Mouse (Mus musculus) mouse embryonic stem cell (cell line): ENCODE measurements around the gene 5330417C22Rik.
"Not testable (repeated sequence)": the region's sequence is repeated elsewhere in the genome, so short reads cannot be mapped to it uniquely, and the experiment has no call there.

Source experiments
- in situ Hi-C, 2 experiments: fragments of 300-500 bp; cut with MboI; formaldehyde crosslinking; loops; 1 replicate in 1 of 2; 3 replicates in 1 of 2; pipeline ENCODE4 v1.14.3; 2019 to 2020; ENCODE audit warnings: low sequenced_read_pairs in 2 of 2, low pct_unique_long_range_greater_than_20kb in 1 of 2, mixed read lengths in 1 of 2; ENCODE audit not compliant: unreplicated experiment in 1 of 2

The 5330417C22Rik gene

DNA sequence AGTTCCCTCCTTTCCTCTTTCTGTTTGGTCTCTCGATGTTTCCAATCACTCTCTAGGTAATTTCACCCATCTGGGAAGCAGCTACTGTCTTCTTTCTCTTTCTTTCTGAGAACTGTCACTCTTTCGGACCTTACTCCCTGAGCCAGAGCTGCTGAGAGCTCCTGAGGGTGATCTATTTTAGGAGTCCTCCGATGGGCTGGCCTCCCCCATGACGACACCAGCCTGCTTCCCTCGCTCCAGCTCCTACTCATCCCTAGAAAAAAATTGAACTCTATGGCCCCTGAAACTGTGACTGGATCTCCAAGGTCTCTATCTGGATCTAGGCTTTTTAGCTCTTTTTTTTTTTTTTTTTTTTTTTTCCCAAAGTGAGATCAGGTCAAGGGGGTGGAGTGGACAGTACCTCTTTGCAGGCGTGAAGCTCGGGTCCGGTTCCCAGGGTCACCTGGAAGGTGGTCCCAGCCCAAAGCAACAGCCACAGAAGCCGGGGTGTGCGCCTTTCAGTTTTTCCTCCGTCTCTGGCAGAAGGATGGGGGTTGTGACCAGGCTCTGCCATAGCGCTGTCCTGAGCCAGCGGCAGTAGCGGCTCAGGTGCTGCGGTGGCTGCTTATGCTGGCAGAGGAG is 330 bp downstream of the 5330417C22Rik start:
- in situ Hi-C loops, result no loop called here

DNA sequence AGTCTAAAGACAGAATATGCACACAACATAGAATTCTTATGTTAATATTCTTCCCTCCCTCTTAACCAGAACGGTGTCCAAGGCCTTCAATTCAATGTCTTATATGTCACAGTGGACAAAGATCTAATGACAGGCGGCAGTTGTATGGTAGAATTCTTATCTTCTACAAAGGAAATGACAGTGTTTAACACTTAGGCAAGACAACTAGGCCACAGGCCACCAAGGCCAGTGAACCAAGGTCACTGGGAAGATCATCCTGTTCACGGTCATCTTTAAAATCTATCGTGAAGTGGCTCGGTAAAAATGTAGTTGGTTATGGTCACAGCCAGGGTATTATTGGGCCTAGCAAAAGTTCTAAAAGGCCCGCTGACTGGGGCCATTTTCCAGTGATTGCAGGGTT is 2.4 kb downstream of the 5330417C22Rik start, which contains the start of gene 1700013F07Rik:
Gene 1700013F07Rik (plus strand): TSS at position 200 of the 400 bp plus-strand sequence.
- in situ Hi-C loops, result no loop called here

DNA sequence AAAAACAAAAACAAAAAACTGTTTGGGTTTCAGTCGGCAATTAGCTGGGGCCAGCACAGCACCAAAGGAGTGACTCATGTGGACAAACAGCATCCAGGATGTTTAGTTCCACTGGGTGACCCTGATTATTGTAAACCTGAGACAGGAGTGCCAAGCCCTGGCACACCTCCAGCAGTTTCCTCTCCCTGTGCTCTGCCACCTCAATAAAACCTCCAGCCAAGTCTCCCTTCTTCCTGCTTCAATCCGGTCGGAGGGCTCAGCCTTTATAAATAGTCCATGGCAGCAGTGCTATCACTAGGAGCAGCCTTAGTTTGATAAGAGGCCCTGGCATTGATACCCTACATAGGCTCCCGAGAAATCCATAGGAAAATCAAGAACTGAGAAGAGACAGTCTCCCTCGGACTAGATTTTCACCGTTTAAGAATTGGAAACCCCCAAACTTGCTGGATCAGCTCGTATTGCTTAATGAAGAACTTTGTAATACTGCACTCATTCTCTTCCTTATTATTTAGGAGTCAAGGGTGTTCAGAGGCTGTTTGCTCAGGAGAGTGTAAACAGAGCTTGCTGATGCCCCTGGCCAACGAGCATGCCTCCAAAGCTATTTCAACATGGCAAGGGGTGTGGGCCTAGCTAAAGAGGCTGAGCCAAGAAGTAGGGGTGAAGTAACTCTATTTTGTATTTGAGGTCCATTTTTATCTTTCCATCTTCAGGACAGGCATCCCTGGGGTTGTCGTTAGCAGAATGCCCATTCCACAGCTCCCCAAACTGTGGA is 3.0 kb downstream of the 5330417C22Rik start:
- in situ Hi-C loops, result no loop called here

DNA sequence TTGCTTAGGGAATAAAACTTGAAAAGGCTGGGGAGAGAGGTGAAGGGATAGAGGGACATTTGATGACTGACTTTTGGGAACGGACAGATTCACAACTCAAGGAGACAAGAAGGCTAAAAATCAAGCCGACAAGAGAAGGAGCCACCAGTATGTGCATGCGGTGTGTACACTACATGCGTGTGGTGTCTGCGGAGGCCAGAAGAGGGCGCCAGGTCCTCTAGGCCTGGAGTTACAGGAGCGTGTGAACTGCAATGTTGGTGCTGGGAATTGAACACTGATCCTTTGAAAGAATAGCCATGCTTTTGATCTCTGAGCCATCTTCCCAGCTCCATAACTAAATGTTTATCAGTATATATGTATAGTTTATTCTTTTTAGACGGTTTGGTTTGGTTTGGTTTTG is 7.8 kb downstream of the 5330417C22Rik start:
- in situ Hi-C loops, result no loop called here

DNA sequence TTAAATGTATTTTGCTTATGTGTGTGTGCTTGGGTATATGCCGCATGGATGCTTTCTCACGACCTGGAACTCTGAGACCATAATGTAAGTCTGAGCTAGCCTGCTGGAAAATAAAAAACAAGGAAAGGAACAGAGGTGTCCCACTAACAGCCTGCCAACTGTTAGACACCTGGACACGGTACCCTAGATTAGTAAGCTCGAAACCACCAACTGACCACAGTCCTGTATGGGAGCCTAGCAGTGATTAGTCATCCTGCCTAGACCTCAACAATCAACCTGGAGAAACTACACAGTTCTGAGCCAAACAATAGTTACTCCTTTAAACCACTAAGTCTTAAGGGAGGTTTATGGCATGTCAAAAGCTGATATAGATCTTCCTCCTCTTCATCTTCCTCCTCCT is 12.9 kb downstream of the 5330417C22Rik start:
- in situ Hi-C loops, result no loop called here

DNA sequence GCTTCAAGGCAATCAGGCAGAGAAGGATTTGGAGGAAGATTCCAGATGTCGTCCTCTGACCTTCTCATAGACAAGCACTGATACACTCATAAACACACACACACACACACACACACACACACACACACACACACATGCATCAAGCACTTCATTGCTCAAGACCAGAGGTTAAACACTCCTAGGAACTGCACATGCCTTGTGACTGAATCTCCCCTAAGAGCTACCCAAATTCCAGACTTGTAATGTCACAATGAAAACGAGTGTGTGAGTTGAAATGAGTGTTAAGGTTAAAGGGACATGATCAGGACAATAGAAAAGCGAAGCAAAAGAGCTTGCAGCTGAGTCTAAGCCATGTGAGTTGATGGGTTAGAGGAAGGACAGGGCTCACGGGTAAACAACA is 18.1 kb downstream of the 5330417C22Rik start:
- in situ Hi-C loops, result no loop called here

DNA sequence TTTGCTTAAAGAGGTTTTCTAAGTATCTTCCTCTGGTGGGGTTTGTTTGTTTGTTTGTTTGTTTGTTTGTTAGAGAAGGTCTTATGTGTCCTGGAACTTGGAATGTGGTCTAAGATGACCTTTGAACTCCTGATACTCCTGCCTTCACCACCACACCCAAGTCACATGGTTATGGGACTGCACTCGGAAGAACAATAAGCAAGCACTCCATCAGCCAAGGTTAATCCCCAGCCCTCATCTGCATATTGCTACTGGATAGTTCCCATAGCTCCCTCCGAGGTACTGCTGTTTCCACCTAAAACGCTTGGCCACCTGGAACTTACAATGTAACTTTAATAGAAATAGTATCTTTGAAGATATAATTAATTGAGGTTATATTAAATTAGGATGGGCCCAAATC is 22.9 kb downstream of the 5330417C22Rik start:
- in situ Hi-C loops, result no loop called here

DNA sequence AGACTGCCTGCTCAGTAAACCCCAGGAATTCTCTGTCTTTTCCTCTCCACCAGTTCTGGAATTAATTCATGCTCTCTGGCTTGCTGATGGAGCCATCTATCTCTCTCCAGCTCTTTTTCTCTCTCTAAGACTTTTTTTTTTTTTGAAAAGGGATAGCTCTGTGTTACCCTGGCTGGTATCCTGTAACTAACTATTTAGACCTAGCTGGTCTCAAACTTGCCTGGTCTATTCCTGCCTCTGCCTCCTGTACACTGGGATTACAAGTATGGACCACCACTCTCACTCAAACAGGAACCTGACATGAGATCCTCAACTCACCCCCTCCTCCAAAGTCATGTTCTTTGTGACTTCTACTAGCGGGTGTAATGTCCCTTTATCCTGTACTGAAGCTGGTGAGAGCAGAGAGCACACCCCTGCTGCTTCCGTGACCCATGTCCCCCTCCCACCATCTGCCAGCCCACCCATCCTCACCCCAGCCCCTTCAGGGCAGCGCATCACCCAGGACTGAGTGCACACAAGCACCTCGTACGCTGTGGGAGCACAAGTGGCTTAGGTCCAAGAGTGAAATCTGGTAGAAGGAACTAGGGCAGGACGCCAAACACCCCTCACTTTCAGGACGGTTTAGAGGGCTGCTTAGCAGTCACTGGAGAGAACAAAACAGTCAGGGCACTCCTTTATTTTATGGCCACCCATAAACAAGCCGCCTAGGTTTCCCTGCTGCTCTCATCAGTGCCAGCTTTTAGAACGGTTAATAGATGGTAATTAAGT is 25.4 kb downstream of the 5330417C22Rik start:
- in situ Hi-C loops, result no loop called here

DNA sequence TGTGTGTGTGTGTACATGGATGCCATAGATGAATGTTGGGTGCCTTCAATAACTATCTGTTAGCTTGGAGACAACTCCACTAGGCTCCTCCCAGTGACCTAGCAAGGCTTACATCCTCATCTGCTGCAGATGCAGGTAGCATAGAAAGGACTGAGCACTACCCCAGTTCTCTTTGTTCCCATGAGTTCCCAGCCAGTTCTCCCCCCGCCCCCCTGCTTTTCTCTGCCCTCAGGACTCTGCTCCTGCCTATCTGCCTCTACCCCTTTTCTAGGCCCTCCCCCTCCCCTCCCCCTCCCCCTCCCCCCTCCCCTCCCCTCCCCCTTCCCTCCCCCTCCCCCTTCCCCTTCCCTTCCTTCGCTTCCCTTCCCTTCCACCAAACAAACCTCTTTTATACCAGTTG is 26.2 kb downstream of the 5330417C22Rik start:
- in situ Hi-C loops, result no loop called here

DNA sequence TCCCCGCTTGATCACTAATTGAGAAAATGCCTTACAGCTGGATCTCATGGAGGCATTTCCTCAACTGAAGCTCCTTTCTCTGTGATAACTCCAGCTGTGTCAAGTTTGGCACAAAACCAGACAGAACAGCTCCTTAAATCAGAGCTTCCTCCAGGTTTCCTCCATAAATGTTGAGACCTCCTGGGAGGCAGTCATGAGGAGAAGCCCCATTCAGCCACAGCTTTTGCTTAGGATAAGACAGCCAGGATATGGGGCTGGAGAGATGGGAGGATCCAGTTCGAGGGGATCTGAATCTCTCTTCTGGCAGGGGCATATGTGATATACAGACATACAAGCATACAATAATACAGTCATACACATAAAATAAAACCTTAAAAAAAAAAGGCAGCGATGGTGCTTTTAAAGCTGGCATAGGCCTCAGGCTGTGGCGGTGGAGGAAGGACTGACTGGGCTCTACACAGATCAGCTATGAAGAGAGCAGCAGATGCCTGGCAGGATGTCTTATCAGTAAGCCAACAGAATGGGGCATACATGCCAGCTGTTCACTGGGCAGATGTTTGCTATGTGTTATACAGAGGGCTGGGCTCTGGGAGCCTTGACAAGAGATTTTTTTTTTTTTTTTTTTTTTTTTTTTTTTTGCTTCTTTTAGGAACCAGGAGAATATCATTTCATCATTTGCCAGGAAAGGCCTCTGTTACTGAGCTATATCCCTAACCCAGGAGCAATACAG is 27.4 kb downstream of the 5330417C22Rik start:
- in situ Hi-C loops, result no loop called here

DNA sequence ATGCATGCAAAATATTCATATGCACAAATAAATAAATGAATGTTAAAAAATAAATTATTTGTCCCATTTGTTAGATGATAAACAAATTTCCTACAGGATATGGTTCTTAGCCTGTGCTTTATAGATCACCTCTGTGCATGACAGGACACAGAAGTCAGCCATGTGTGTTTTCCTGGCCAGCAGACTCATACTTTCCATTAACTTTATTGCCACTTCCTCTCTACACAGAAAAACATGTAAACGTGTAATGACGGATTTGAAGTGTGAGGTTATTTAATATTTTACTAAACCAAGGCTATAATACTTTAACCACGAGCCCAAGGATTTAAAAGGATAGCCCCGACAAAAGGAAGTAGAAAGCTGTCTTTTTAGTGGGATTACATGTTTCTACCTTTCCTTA is 32.4 kb downstream of the 5330417C22Rik start:
- in situ Hi-C loops, result no loop called here

DNA sequence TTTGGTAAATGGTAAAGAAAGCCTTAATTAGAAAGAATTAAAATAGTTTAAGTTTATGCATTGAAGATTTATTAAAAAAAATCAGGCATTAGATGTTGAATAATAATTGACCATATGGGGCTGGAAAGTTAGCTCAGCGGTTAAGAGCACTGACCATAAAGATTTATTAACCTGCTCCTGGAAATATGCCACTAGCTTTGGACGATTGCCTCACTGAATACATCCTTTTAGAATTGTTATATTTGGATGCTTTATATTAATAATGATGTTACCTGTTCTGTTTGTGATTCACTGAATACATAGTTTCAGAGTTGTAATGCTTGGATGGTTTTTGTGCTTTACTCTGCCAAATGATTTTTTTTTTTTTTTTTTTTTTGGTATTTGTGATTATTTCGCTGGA is 34.9 kb downstream of the 5330417C22Rik start:
- in situ Hi-C loops, result not testable (repeated sequence)

DNA sequence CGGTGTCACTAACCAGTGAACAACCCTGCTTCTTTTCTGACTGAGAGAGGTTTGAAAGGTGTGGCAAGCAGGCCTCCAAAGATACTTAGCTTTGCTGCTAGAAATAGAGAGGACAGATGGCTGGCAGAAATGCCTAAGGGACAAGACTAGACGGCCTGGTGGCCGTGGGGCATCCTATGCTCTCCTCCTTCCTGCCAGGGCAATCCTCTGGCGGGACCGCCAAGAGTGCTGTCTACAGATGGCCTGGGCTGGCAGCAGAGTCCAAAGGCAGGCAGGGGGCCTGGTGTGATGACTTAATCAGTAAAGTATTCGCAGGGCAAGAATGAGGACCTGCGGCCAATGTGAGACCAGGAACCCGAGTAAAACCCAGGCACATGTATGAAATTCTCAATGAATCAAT is 36.5 kb downstream of the 5330417C22Rik start:
- in situ Hi-C loops, result no loop called here

DNA sequence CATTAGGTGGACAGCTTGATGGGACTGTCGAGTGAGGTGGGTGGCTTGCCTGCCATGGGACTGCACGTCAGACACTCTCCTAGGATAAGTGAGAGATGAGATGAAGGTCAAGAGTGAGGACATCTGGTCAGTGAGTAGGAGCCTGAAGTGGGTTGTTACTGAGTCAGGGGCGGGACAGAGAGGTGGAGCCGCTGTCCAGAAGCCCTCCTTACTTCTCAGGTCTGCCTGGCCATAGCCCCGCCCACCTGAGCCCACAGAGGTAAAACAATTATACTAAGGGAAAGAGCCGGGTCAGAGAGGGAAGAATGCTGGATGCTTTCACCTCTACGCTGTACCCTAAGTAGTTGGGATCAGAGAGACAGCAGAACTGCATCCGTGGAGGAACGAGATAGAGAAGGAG is 38.7 kb downstream of the 5330417C22Rik start:
- in situ Hi-C loops, result no loop called here

DNA sequence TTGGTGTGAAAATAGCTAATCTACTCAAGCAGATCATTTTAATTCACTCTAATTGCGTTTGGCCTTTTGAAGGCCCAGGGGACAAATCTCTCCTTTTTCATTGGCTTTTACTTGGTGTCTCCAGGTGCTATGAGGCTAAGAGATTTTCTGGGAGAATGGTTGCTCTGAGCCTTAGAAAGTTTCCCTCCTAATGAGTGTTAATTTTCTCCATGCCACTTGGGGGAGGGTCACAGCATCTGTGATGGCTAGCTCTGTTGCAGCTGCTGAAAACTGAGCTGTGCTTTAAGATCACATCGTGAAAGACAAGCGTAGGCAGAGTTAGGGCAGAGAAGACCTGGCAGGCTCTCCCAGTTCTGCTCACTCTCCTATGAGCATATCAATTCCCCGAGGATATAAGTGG is 40.9 kb downstream of the 5330417C22Rik start:
- in situ Hi-C loops, result no loop called here

DNA sequence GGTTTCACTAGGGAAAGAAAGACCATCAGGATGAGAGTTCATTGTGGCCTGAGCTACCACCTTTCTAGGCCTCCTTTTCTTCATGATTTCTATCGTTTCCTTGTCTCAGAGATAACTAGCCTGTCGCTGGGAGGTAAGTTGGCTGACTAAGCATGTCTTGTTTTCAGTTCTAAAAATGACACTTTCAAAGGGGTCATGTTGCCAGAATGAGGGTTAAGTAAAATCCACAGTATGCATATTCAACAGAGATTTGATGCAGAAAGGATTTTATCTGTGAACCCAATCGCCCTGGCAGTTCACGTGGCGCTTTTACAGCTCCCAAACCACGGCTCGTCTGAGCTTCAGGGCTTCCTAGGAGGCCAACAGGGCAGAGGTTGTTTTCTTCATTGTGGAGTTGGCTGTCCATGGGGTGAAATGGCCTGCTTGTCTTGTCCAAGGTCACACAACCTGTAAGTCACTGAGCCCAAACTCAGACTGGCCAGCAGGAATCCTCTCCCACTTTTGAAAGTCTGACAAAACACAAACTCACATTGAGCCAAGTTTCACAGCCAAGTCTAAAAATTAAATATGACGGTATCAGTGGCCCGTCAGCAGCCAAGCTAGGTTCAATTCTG is 41.4 kb downstream of the 5330417C22Rik start:
- in situ Hi-C loops, result no loop called here

DNA sequence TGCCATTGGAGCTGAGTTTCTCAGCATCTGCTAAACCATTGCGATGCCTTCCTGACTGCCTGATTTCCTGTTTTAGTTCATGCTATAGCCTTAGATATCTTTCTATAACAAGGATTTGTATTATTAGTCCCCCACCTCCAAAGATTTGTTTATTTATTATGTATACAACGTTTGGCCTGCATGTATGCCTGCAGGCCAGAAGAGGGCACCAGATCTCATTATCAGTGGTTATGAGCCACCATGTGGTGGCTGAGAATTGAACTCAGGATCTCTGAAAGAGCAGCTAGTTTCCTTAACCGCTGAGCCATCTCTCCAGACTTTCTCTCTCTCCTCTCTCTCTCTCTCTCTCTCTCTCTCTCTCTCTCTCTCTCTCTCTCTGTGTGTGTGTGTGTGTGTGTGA is 46.4 kb downstream of the 5330417C22Rik start:
- in situ Hi-C loops, result no loop called here

DNA sequence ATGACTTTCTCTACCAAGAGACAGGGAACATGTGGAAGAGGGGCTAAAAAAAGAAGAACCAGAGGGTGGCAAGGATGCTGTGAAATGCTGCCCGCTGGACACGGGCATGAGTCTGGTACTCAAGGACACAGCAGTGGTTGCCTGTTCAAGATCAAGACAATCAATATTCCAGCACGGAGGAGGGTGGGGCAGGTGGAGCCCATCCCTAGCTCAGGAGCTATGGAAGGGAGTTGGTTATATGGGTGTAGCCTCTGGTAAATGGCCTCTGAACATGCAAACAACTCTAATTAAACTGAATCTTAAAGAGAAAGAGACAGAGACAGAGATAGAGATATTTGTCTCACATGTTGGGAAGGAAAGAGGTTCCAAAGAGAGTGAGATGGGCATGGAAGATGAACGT is 51.6 kb downstream of the 5330417C22Rik start:
- in situ Hi-C loops, result no loop called here
